Mouse (Mus musculus): ENCODE results near the gene Ndc1. TPM values are rescaled to one million over a fixed set of nuclear protein-coding genes. Genes with fewer than 3 reads are reported as not detected.

Gene Ndc1
- polyA plus RNA-seq, 1 experiment: 77.2 TPM

GRCm38 (mm10) chr4:107388291-107388690 lies 20.7 kb downstream of the Ndc1 start:
- Histone ChIP-seq H3K9ac (ENCODE audit: low read depth, poor library complexity, severe bottlenecking) (no peak overlapping the region), H3K27me3 (ENCODE audit: control insufficient read depth, insufficient read depth, low read length, poor library complexity, severe bottlenecking) (no peaks in the 10 kb centered on the region), H3K9me3 (replicated peaks; ENCODE audit: control insufficient read depth, insufficient read depth, low read length, poor library complexity, severe bottlenecking) (no peaks in the 10 kb centered on the region), H3K4me3 (ENCODE audit: low read depth, low read length) (no peak overlapping the region), H3K27ac (ENCODE audit: insufficient read depth, low read length) (no peak overlapping the region), H3K4me1 (ENCODE audit: control insufficient read depth, insufficient read depth, low read length) (no peaks in the 10 kb centered on the region), H3K36me3 (ENCODE audit: control insufficient read depth, insufficient read depth, low read length, poor library complexity, severe bottlenecking) (peaks cover 82% of the 10 kb centered on the region)
- TF ChIP-seq EP300 (IDR thresholded peaks at IDR 0.05; ENCODE audit: insufficient read depth, low read depth, low read length) (no peak), POLR2A (IDR thresholded peaks at IDR 0.05; ENCODE audit: insufficient read depth, low read length) (no peak), CTCF (IDR thresholded peaks at IDR 0.05; ENCODE audit: low read depth, low read length) (no peak)

- no peak overlapping the region for H3K27ac ChIP-seq (ENCODE audit: insufficient read depth, low read length)
- H3K27me3 ChIP-seq (ENCODE audit: control insufficient read depth, insufficient read depth, low read length, poor library complexity, severe bottlenecking): no peaks in the 10 kb centered on the region
- no peaks in the 10 kb centered on the region for H3K4me1 ChIP-seq (ENCODE audit: control insufficient read depth, insufficient read depth, low read length)
- peaks cover 83% of the 10 kb centered on the region for H3K36me3 ChIP-seq (ENCODE audit: control insufficient read depth, insufficient read depth, low read length, poor library complexity, severe bottlenecking)
- H3K9ac ChIP-seq (ENCODE audit: low read depth, poor library complexity, severe bottlenecking): no peak overlapping the region
- TF ChIP-seq EP300 (IDR thresholded peaks at IDR 0.05; ENCODE audit: insufficient read depth, low read depth, low read length) (no peak), CTCF (IDR thresholded peaks at IDR 0.05; ENCODE audit: low read depth, low read length) (no peak)
- no peaks in the 10 kb centered on the region for H3K9me3 ChIP-seq (replicated peaks; ENCODE audit: control insufficient read depth, insufficient read depth, low read length, poor library complexity, severe bottlenecking)
- no peak overlapping the region for H3K4me3 ChIP-seq (ENCODE audit: low read depth, low read length)
Observed at GRCm38 (mm10) chr4:107389345-107389744, 21.8 kb downstream of the Ndc1 start.

GRCm38 (mm10) chr4:107393771-107394170 lies 26.2 kb downstream of the Ndc1 start:
- Histone ChIP-seq H3K27me3 (ENCODE audit: control insufficient read depth, insufficient read depth, low read length, poor library complexity, severe bottlenecking) (no peaks in the 10 kb centered on the region), H3K4me3 (ENCODE audit: low read depth, low read length) (no peak overlapping the region), H3K9me3 (replicated peaks; ENCODE audit: control insufficient read depth, insufficient read depth, low read length, poor library complexity, severe bottlenecking) (no peaks in the 10 kb centered on the region), H3K4me1 (ENCODE audit: control insufficient read depth, insufficient read depth, low read length) (no peaks in the 10 kb centered on the region), H3K27ac (ENCODE audit: insufficient read depth, low read length) (no peak overlapping the region), H3K36me3 (ENCODE audit: control insufficient read depth, insufficient read depth, low read length, poor library complexity, severe bottlenecking) (peaks cover 74% of the 10 kb centered on the region), H3K9ac (ENCODE audit: low read depth, poor library complexity, severe bottlenecking) (no peak overlapping the region)
- no peak for TF ChIP-seq POLR2A (IDR thresholded peaks at IDR 0.05; ENCODE audit: insufficient read depth, low read length)
- no peak for TF ChIP-seq EP300 (IDR thresholded peaks at IDR 0.05; ENCODE audit: insufficient read depth, low read depth, low read length)
- TF ChIP-seq CTCF (IDR thresholded peaks at IDR 0.05; ENCODE audit: low read depth, low read length): no peak

GRCm38 (mm10) chr4:107420202-107420601 lies 52.6 kb downstream of the Ndc1 start:
- no peak for TF ChIP-seq EP300 (IDR thresholded peaks at IDR 0.05; ENCODE audit: insufficient read depth, low read depth, low read length)
- no peak for TF ChIP-seq CTCF (IDR thresholded peaks at IDR 0.05; ENCODE audit: low read depth, low read length)
- TF ChIP-seq POLR2A (IDR thresholded peaks at IDR 0.05; ENCODE audit: insufficient read depth, low read length): no peak
- H3K4me1 ChIP-seq (ENCODE audit: control insufficient read depth, insufficient read depth, low read length): no peaks in the 10 kb centered on the region
- H3K9me3 ChIP-seq (replicated peaks; ENCODE audit: control insufficient read depth, insufficient read depth, low read length, poor library complexity, severe bottlenecking): no peaks in the 10 kb centered on the region
- H3K27me3 ChIP-seq (ENCODE audit: control insufficient read depth, insufficient read depth, low read length, poor library complexity, severe bottlenecking): no peaks in the 10 kb centered on the region
- H3K9ac ChIP-seq (ENCODE audit: low read depth, poor library complexity, severe bottlenecking): no peak overlapping the region
- peaks cover 4% of the 10 kb centered on the region for H3K36me3 ChIP-seq (ENCODE audit: control insufficient read depth, insufficient read depth, low read length, poor library complexity, severe bottlenecking)
- H3K4me3 ChIP-seq (ENCODE audit: low read depth, low read length): no peak overlapping the region
- H3K27ac ChIP-seq (ENCODE audit: insufficient read depth, low read length): no peak overlapping the region

GRCm38 (mm10) chr4:107421711-107422110 lies 54.1 kb downstream of the Ndc1 start:
- Histone ChIP-seq H3K9ac (ENCODE audit: low read depth, poor library complexity, severe bottlenecking) (no peak overlapping the region), H3K4me1 (ENCODE audit: control insufficient read depth, insufficient read depth, low read length) (no peaks in the 10 kb centered on the region), H3K4me3 (ENCODE audit: low read depth, low read length) (no peak overlapping the region), H3K27me3 (ENCODE audit: control insufficient read depth, insufficient read depth, low read length, poor library complexity, severe bottlenecking) (no peaks in the 10 kb centered on the region), H3K36me3 (ENCODE audit: control insufficient read depth, insufficient read depth, low read length, poor library complexity, severe bottlenecking) (peaks cover 4% of the 10 kb centered on the region), H3K9me3 (replicated peaks; ENCODE audit: control insufficient read depth, insufficient read depth, low read length, poor library complexity, severe bottlenecking) (no peaks in the 10 kb centered on the region), H3K27ac (ENCODE audit: insufficient read depth, low read length) (no peak overlapping the region)
- TF ChIP-seq EP300 (IDR thresholded peaks at IDR 0.05; ENCODE audit: insufficient read depth, low read depth, low read length) (no peak), CTCF (IDR thresholded peaks at IDR 0.05; ENCODE audit: low read depth, low read length) (no peak), POLR2A (IDR thresholded peaks at IDR 0.05; ENCODE audit: insufficient read depth, low read length) (no peak)

GRCm38 (mm10) chr4:107422176-107422575 lies 54.6 kb downstream of the Ndc1 start:
- H3K27me3 ChIP-seq (ENCODE audit: control insufficient read depth, insufficient read depth, low read length, poor library complexity, severe bottlenecking): no peaks in the 10 kb centered on the region
- H3K9me3 ChIP-seq (replicated peaks; ENCODE audit: control insufficient read depth, insufficient read depth, low read length, poor library complexity, severe bottlenecking): no peaks in the 10 kb centered on the region
- peaks cover 4% of the 10 kb centered on the region for H3K36me3 ChIP-seq (ENCODE audit: control insufficient read depth, insufficient read depth, low read length, poor library complexity, severe bottlenecking)
- H3K27ac ChIP-seq (ENCODE audit: insufficient read depth, low read length): no peak overlapping the region
- H3K9ac ChIP-seq (ENCODE audit: low read depth, poor library complexity, severe bottlenecking): no peak overlapping the region
- no peak overlapping the region for H3K4me3 ChIP-seq (ENCODE audit: low read depth, low read length)
- no peak for TF ChIP-seq POLR2A (IDR thresholded peaks at IDR 0.05; ENCODE audit: insufficient read depth, low read length)
- TF ChIP-seq CTCF (IDR thresholded peaks at IDR 0.05; ENCODE audit: low read depth, low read length): peak; percentile 26
- H3K4me1 ChIP-seq (ENCODE audit: control insufficient read depth, insufficient read depth, low read length): no peaks in the 10 kb centered on the region

Measured in ES-Bruce4 (cell line).